Mouse (Mus musculus): ENCODE measurements around the gene Nrp2.

Gene Nrp2

GRCm38 (mm10) chr1:62751011-62752006 lies 48.2 kb downstream of the Nrp2 start:
- ATAC-seq (ENCODE audit: low TSS enrichment) = peak; percentile 7; the same call in 1 of the 2 replicates

DNA sequence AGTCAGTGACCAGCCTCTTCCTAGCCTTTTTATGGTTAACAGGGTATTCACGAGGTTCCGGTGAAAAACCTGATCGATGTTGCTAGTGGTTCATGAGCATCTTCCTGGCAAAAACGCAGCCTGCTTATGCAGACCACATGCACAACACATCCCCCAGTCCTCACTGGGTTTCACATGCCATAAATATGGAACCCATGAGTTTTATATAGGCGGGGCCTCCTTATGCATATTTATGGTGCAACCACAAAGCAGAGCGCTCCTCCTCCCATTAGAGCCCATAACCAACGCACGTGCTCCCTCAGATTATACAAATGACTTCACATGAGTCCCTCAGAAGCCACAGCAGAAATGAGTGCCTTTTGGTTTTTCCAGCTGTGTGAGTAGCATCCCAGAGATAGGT lies 49.0 kb downstream of the Nrp2 start:
- no peak for ATAC-seq (ENCODE audit: low TSS enrichment)

DNA sequence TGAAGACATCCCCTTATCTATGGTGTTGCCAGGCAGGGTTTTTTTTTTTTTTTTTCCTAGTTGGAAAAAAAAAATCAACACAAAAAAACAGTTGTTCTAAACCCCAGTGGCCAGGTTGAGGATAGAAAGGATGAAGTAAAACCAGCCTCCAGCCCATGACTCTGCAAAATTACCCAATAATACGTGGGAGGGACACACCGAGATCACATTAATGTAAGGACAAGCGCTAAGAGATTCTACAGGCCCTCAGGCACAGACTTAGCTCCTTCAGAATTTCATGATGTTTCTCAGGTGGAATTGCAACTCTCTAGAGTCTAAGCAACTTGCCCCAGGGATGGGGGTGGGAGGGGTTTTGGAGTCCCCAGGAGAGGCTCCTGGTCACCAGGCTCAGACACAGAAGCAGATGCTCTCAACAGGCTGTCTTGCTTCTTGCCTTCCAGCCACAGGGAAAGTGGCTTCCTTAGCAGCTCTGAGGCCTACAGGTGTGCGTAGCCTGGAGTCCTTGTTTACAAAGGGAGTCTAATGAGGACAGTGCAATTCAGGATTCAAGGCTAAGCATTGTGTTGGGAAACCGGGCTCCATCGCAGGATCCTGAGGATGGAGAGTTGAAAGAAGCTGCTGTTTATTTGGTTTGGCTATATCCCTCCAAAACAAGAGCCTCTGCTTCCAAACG lies 49.7 kb downstream of the Nrp2 start:
- ATAC-seq (ENCODE audit: low TSS enrichment) = no peak

DNA sequence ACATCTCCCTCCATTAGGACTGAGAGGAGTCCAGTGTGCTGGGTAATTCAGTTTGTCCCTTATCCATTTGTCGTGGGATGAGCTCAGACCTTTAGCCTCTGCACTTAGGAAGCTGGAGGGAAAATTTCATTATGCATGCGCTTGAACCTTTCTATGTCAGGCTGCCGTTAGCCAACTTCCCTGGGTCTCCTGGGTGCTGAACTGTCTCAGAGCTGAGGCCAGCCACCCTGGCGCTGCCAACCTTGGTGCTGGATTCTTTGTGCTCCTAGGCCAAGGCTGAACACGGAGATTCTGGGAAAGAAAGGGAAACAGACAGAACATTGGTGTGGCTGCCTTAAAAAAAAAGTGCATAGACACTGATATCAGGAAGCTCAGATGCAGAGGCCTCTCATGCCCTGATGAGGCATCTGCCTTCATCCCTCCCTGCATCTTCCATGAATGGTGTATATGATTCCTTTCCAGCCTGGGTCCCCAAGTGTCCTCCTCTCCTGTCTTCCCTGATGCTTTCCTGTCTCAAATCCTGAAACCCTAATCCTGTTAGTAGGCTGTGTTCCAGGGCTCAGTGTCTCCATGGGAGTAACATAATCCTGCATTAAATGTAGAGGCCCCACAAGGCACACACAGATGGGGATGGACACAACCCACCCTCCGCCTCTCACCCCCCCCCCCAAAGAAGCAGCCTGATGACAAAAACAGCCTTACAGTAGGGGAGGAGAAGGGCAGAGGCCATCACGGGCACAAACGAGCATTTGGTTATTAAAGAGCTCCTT lies 51.2 kb downstream of the Nrp2 start:
- ATAC-seq (ENCODE audit: low TSS enrichment) = no peak

- ATAC-seq (ENCODE audit: low TSS enrichment) = no peak
These were observed 57.0 kb downstream of the Nrp2 start for GRCm38 (mm10) chr1:62760086-62760485.

GRCm38 (mm10) chr1:62760565-62760964 lies 57.5 kb downstream of the Nrp2 start:
- ATAC-seq (ENCODE audit: low TSS enrichment) = no peak

- no peak for ATAC-seq (ENCODE audit: low TSS enrichment)
These were observed 60.7 kb downstream of the Nrp2 start for GRCm38 (mm10) chr1:62763779-62764178.

DNA sequence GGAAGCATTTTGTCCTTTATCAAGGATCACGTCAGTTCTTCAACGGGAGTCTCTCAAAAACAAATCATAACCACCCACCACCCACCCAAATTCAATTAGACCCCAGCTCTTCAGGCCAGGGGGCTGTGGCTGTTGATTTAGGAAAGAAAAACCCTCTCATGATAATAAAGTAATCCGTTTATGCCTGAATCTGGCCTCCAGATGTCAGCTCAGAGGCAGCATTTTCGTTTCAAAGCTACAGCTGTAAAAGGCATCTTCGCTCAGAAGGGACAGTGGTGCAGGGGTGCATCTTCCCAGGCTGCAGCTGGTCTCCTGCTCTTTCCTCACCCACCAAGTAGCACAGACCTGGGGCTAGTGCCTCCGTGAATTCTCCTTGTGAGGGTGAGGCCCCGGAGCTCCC lies 62.1 kb downstream of the Nrp2 start:
- no peak for ATAC-seq (ENCODE audit: low TSS enrichment)

GRCm38 (mm10) chr1:62766766-62767165 lies 63.7 kb downstream of the Nrp2 start:
- ATAC-seq (ENCODE audit: low TSS enrichment) = no peak

- no peak for ATAC-seq (ENCODE audit: low TSS enrichment)
These were observed 64.5 kb downstream of the Nrp2 start for GRCm38 (mm10) chr1:62767611-62768010.

DNA sequence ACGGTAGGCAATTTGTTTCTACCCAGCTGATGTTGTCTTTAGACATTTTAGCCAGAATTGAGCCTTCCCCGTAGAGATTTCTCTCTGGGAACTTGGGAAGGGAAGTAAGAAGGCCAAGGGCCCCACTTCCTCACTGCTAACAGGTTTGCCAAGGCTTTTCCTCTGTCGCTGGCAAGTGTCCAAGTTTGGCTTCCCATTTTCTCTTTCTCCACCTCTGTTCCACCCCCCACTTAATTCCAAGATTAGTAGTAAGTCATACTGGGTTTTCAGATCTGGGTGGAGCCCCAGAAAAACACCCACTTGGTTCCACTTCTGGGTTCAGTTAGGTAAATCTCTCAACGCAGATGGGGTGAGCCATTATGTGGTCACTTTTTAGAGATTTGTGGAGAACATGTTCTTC lies 67.5 kb downstream of the Nrp2 start:
- ATAC-seq (ENCODE audit: low TSS enrichment) = no peak

GRCm38 (mm10) chr1:62772391-62772790 lies 69.3 kb downstream of the Nrp2 start:
- ATAC-seq (ENCODE audit: low TSS enrichment) = no peak

DNA sequence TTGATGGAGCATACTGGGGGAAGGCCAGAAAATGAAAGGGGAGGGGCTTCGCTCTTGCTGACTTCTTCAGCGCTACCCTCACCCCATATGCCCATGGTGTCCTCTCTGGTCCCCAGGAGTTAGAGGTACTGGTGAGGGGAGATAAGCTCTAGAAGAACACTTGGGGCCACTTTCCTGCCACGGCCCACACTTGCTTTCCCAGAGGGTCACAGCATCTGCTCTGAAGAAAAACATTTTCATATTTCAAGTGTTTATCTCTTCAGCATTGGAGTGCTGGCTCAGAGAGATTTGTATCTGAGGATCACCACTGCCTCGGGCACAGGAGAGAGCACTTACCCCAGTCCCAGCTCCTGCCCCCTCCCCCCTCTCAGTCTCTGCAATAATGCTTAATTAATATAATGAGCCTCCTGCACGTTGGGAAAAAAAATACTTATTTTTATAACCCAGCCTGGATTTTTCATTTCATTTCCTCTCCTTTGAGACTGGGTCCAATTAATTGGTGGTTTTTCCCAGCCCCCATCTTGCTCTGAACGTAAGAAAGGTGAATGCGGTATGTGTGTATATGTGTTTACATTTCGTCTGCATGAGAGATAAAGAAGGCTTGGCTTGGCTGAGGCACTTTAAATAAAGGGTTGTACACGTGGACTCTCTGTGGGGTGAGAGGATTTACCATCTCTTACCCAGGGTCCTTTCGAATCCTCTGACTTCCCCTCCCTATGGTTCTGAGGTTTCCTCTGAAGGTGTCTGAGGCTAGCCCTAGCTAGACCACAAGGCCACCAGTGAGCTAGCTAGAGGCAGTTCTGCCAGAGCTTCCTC lies 70.2 kb downstream of the Nrp2 start:
- no peak for ATAC-seq (ENCODE audit: low TSS enrichment)

DNA sequence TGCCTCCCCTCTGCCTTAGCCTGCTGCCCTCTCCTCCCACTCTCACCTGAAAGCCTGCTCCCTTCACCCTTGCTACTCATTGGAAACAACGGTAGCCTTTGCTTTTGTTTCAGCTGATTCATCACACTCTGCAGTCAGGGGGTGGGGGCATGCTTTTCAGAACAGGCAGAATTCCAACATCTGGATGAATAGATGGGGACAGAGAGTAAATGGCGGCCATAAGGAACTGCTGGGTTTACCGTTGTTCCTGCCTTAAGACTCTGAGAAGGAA lies 70.8 kb downstream of the Nrp2 start:
- ATAC-seq (ENCODE audit: low TSS enrichment) = no peak

- no peak for ATAC-seq (ENCODE audit: low TSS enrichment)
These were observed 71.5 kb downstream of the Nrp2 start for GRCm38 (mm10) chr1:62774288-62775218.

- ATAC-seq (ENCODE audit: low TSS enrichment) = 0 out of 2 replicates have a peak, but pooled peaks have one; percentile 16
These were observed 74.5 kb downstream of the Nrp2 start for GRCm38 (mm10) chr1:62777320-62778235.

DNA sequence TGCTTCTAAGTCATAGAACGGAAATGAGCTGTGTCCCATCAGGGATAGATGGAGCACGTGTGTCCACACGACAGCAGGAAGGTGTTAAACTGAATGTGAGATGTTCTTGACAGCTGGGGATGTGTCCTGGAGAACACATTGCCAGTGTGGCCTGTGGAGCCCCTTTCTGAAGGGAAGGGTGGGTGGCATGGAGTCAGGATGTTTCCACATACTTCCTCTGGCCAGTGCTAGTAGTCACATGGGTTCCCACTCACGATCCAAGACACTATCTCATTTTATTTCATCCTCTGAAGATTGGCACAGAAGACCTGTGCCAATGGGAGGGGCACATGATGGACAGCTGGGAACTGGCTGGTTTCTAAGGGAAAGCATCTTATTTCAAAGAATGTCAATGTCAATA lies 75.8 kb downstream of the Nrp2 start:
- ATAC-seq (ENCODE audit: low TSS enrichment) = no peak

DNA sequence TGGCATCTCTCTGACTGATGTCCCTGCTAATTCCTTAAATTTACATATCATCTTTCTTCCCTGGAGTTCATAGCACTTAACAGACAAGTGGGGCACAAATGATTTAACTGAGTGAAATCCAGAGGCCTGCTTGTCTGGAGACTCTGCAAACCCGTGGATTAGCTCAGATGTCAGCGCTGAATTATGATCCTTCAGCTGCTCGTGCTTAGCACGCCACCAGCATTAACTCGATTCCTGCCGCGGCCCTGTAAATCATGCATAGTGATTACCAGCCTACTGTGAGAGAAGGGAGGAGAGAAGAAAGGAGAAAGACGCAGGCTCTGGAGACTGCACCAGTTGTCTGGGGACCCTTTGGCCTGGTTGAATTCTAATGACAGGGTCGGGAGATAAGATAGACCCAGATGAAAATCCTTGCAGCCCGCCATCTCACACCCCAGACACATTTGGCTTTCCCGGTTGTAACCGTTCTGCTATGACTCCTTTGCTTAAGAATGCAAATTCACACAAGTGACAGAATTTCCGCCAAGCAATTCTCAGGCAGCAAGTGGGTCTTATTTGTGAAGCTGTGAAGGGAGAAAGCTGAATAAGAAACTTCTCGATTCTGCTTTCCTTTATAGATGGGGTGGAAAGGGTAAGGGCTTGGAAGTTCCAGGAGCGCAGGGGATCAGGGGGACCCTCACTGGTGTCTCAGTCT lies 77.1 kb downstream of the Nrp2 start:
- ATAC-seq (ENCODE audit: low TSS enrichment) = no peak

DNA sequence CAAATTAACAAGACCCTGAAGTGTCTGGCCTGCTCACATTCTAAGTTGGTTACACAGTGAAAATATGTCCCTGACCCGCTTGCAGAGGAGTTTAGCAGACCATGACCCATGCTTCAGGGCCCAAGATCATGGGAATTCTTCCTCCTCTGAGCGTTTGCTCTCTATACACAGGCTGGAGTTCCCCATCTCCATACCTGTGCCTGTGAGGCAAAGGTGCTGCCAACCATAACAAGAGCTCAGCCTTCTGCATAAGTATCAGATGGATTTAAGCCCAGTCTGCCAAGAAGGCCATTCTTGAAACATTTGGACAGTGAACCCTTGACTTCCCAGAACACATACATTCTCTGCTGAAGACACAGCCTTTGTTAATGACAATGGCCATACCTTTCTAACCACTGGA lies 79.1 kb downstream of the Nrp2 start:
- ATAC-seq (ENCODE audit: low TSS enrichment) = no peak
